Mouse (Mus musculus) liver, adult 2 months (tissue): ENCODE results near the gene Tmem107. TPM values are rescaled to one million over a fixed set of nuclear protein-coding genes. Genes with fewer than 3 reads are reported as not detected.

Experiments used
- DNase-seq: peaks from one replicate; pipeline ENCODE4 v3.0.0-alpha.2; 2011; ENCODE audit warnings: low read depth, low spot score; ENCODE audit errors: extremely low read depth
- H3K27ac ChIP-seq: fragments of 200-500 bp; replicated peaks from 2 replicates; pipeline ENCODE4 v1.5.1; 2012; ENCODE audit warnings: low read depth, mild to moderate bottlenecking, control low read depth, inconsistent platforms, low read length; ENCODE audit not compliant: insufficient read depth
- H3K27me3 ChIP-seq: fragments of 200-500 bp; 2 replicates; pipeline ENCODE4 v1.6.1; 2012; ENCODE audit warnings: mild to moderate bottlenecking, moderate library complexity, low read length, inconsistent platforms; ENCODE audit not compliant: control insufficient read depth, insufficient read depth
- H3K36me3 ChIP-seq: fragments of 200-500 bp; 2 replicates; pipeline ENCODE4 v1.6.1; 2012; ENCODE audit warnings: low read length, inconsistent platforms; ENCODE audit not compliant: control insufficient read depth, insufficient read depth
- H3K4me1 ChIP-seq: fragments of 200-500 bp; 2 replicates; pipeline ENCODE4 v1.6.1; 2011; ENCODE audit warnings: low read length; ENCODE audit not compliant: control insufficient read depth, insufficient read depth
- H3K4me3 ChIP-seq: fragments of 200-500 bp; 2 replicates; pipeline ENCODE4 v1.5.1; 2011; ENCODE audit warnings: low read depth, mild to moderate bottlenecking, control low read depth, low read length, moderate library complexity; ENCODE audit not compliant: insufficient read depth
- H3K79me2 ChIP-seq: fragments of 200-500 bp; 2 replicates; pipeline ENCODE4 v1.6.1; 2012; ENCODE audit warnings: inconsistent platforms, mild to moderate bottlenecking, low read length, moderate library complexity; ENCODE audit not compliant: control insufficient read depth, insufficient read depth
- H3K9ac ChIP-seq: fragments of 200-500 bp; 2 replicates; pipeline ENCODE4 v1.6.1; 2012; ENCODE audit warnings: low read depth, mild to moderate bottlenecking, control low read depth, inconsistent platforms, low read length
- CTCF ChIP-seq: fragments of 200-500 bp; IDR thresholded peaks from 2 replicates; pipeline ENCODE4 v1.5.1; 2011; ENCODE audit warnings: low read depth, low read length, control low read depth
- POLR2A ChIP-seq: fragments of 200-500 bp; IDR thresholded peaks from 2 replicates; pipeline ENCODE4 v1.6.1; 2011; ENCODE audit warnings: low read length, control low read depth; ENCODE audit not compliant: insufficient read depth; ENCODE audit errors: extremely low read depth
- WGBS: fragments of 180-500 bp; shearing (Covaris S2); methylation state at CpG from one replicate; pipeline ENCODE4 v1.1.7; 2018; 5-methylcytosine and 5-hydroxymethylcytosine counted together
- polyA plus RNA-seq: library from polyadenylated mRNA; depleted of rRNA; stranded (reverse); fragments of >200 nt; gene quantifications from 2 replicates; pipeline ENCODE4 v1.2.3, GENCODE M21; 2012
- total RNA-seq: library from RNA; depleted of rRNA; stranded (reverse); fragments of >200 nt; gene quantifications from 2 replicates; pipeline ENCODE4 v1.2.3, GENCODE M21; 2014

The Tmem107 gene
- total and polyA plus RNA-seq, 2 experiments: 2.2 to 4.7 TPM

- no peak overlapping the region for H3K27ac ChIP-seq
- H3K9ac ChIP-seq: no peak overlapping the region
- H3K79me2 ChIP-seq: no peaks in the 10 kb centered on the region
- H3K4me1 ChIP-seq: peaks cover 23% of the 10 kb centered on the region
- WGBS: 76% methylated on average over 3 of the region's 3 CpGs
- no peaks in the 10 kb centered on the region for H3K27me3 ChIP-seq
- no peak for TF ChIP-seq CTCF
- no peak for TF ChIP-seq POLR2A
- no peak for DNase-seq
- no peak overlapping the region for H3K4me3 ChIP-seq
- no peaks in the 10 kb centered on the region for H3K36me3 ChIP-seq
Measured at GRCm38 (mm10) chr11:69065394-69065925, 5.1 kb upstream of the Tmem107 start.

DNA sequence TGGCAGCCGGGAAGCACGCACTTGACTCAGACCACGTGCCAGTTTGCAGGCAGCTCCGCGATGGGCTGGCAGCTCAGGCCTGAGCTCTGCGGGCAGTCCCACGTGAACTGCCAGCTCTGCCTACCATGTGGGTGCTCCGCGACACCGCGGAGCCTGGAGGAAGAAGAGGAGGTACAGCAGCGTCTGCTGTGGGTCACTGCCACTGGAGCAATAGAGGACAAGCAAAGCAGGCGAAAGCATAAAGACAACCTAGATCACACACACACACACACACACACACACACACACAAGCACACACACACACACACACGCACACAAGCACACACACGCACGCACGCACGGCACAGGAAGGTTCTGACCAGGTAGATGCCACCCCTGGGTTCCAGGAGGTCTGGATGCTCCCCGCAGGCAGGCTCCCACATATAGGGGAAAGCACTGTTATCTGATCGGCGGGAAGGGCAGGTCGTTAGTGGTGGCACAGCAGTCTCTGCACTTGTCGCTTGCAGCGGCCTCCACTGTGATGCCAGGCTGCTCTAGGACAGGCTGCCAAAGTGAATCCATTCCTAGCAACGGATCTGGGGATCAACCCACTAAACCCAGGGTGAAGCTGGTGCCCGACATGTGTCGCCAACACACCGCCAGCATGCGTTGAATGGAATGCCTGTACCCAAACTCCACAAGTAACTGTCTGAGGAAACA is 4.3 kb upstream of the Tmem107 start:
- H3K27me3 ChIP-seq: no peaks in the 10 kb centered on the region
- H3K27ac ChIP-seq: no peak overlapping the region
- WGBS: 15% methylated on average over 29 of the region's 29 CpGs
- H3K9ac ChIP-seq: peak overlapping the region; percentile 15
- peak; percentile 58 for DNase-seq
- no peaks in the 10 kb centered on the region for H3K36me3 ChIP-seq
- no peaks in the 10 kb centered on the region for H3K79me2 ChIP-seq
- peaks cover 20% of the 10 kb centered on the region for H3K4me1 ChIP-seq
- no peak for TF ChIP-seq CTCF
- TF ChIP-seq POLR2A: no peak
- H3K4me3 ChIP-seq: peak overlapping the region; percentile 11; the same call in 1 of the 2 replicates

DNA sequence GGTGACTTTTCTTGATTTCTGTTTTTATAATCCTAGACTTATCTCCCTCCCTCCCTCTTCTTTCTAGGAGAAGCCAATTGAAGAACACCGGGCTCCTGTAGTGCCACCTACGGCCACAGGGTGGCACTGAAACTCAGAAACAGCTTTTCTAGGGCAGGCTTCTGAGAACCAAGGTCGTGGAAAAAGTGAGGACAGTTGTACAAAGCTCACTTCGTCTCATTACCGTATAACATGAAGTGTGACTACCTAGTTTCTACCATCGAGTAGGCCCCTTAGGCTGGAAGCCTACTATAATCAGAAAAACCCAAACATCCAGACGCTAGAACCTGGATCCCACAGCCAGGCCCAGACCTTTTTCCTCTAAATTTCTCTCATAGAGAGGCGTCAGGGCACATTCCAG is 3.6 kb upstream of the Tmem107 start:
- peaks cover 17% of the 10 kb centered on the region for H3K4me1 ChIP-seq
- 9% methylated on average over 8 of the region's 8 CpGs for WGBS
- TF ChIP-seq CTCF (peak; percentile 77), POLR2A (no peak)
- peak; percentile 82 for DNase-seq
- H3K4me3 ChIP-seq: no peak overlapping the region
- H3K9ac ChIP-seq: no peak overlapping the region
- no peak overlapping the region for H3K27ac ChIP-seq
- no peaks in the 10 kb centered on the region for H3K27me3 ChIP-seq
- H3K79me2 ChIP-seq: no peaks in the 10 kb centered on the region
- H3K36me3 ChIP-seq: no peaks in the 10 kb centered on the region

GRCm38 (mm10) chr11:69067601-69068000 is 3.0 kb upstream of the Tmem107 start:
- Histone ChIP-seq H3K79me2 (no peaks in the 10 kb centered on the region), H3K27ac (no peak overlapping the region), H3K36me3 (no peaks in the 10 kb centered on the region), H3K27me3 (no peaks in the 10 kb centered on the region), H3K4me1 (peaks cover 17% of the 10 kb centered on the region), H3K9ac (no peak overlapping the region), H3K4me3 (no peak overlapping the region)
- peak; percentile 58 for DNase-seq
- TF ChIP-seq POLR2A (no peak), CTCF (no peak)
- 34% methylated on average over 6 of the region's 6 CpGs for whole genome bisulfite sequencing

DNA sequence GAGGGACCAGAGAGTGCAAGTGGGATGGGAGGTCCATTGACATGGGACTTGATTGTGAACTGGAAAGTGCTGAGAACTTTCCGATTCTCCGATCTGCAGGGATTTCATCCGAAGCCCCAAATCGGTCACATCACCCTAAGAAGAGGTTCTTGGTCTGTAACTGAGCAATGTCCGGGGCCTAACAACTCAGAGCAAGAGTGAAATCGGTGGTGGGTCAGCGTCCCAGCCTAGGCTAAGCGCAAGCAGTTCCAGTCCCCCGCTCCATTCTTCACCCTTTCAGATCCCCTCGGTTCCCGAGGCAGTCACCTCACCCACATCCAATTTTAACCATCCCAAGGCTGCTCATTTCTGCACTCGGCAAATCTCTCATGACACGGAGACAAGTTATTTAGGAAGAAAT is 513 bp upstream of the Tmem107 start:
- no peak for TF ChIP-seq POLR2A
- TF ChIP-seq CTCF: no peak
- Histone ChIP-seq H3K9ac (peak overlapping the region; percentile 69), H3K36me3 (no peaks in the 10 kb centered on the region), H3K79me2 (no peaks in the 10 kb centered on the region), H3K4me3 (peak overlapping the region; percentile 65), H3K4me1 (peaks cover 12% of the 10 kb centered on the region), H3K27ac (peak overlapping the region; percentile 21), H3K27me3 (no peaks in the 10 kb centered on the region)
- 4% methylated on average over 13 of the region's 13 CpGs for whole genome bisulfite sequencing
- no peak for DNase-seq

DNA sequence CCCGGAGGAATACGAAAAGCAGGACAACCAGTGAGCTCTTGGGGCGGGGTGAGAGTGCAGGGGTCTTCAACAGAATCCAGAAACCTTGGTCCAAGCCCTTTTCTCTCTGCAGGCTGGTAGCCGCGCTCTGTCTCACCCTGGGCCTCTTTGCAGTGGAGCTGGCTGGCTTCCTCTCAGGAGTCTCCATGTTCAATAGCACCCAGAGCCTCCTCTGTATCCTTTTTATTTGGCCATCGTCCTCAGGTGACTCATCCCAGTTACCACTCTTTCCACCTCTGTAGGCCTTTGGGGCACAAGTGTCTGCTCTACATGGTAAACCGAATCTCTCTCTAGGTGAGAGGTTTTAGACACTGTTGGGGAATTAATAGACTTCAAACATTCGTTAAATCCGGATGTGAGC is 656 bp downstream of the Tmem107 start:
- TF ChIP-seq POLR2A (no peak), CTCF (no peak)
- no peaks in the 10 kb centered on the region for H3K79me2 ChIP-seq
- WGBS: 42% methylated on average over 9 of the region's 9 CpGs
- no peak overlapping the region for H3K27ac ChIP-seq
- H3K9ac ChIP-seq: peak overlapping the region; percentile 36
- peak overlapping the region; percentile 65 for H3K4me3 ChIP-seq
- H3K4me1 ChIP-seq: peaks cover 10% of the 10 kb centered on the region
- no peaks in the 10 kb centered on the region for H3K36me3 ChIP-seq
- no peaks in the 10 kb centered on the region for H3K27me3 ChIP-seq
- no peak for DNase-seq
